Mouse (Mus musculus): ENCODE data around the gene Strbp.

GRCm38 (mm10) chr2:37649590-37649989 is 54.1 kb downstream of the Strbp start:
- TF ChIP-seq POLR2A (IDR thresholded peaks at IDR 0.05; ENCODE audit: low read depth, low read length) (no peak), CTCF (conservative IDR thresholded peaks at IDR 0.05 in 1 of 2, IDR thresholded peaks at IDR 0.05 in 1 of 2; ENCODE audit: low read depth in 2 of 2, low read length in 2 of 2) (no peak), ZNF384 (IDR thresholded peaks at IDR 0.05; ENCODE audit: low read depth, low read length) (no peak), RCOR1 (conservative IDR thresholded peaks at IDR 0.05; ENCODE audit: low read depth, low read length) (no peak), PAX5 (IDR thresholded peaks at IDR 0.05; ENCODE audit: low read length) (no peak), NELFE (IDR thresholded peaks at IDR 0.05; ENCODE audit: low read depth, low read length) (no peak), SIN3A (IDR thresholded peaks at IDR 0.05; ENCODE audit: low read length) (no peak), JUND (conservative IDR thresholded peaks at IDR 0.05; ENCODE audit: low read depth, low read length) (no peak), BHLHE40 (IDR thresholded peaks at IDR 0.05; ENCODE audit: low read depth, low read length) (no peak), HCFC1 (IDR thresholded peaks at IDR 0.05; ENCODE audit: low read depth, low read length) (no peak), ZMIZ1 (IDR thresholded peaks at IDR 0.05; ENCODE audit: low read depth, low read length) (no peak), MAX (IDR thresholded peaks at IDR 0.05; ENCODE audit: low read length) (no peak)

All from CH12.LX (cell line).